In genomic region chr5:53153144-53153543, GRCm38 (mm10) we compare ENCODE assay signal across 24 mouse cellular contexts.
DNase-seq lines count a peak whose midpoint lies in the region; ATAC-seq and TF ChIP-seq lines count a peak whose summit lies in the region.
"Had no signal": no experiment of that assay in that cellular context is flagged by ENCODE, and none has a peak within 500 bp of the region (broad histone marks: within the 10 kb centered on the region; RNA-seq: fewer than 3 reads in every experiment).

No protein-coding gene starts in this region.

- H3K27me3 ChIP-seq in forebrain, postnatal 0 days (ENCODE audit: insufficient read depth, low read length): no peaks in the 10 kb centered on the region; the same call in 1 of the 2 replicates
- no peaks in the 10 kb centered on the region for H3K27me3 ChIP-seq in forebrain, embryonic 11.5 days (ENCODE audit: control insufficient read depth, insufficient read depth, low read length)
- H3K27me3 ChIP-seq in midbrain, embryonic 11.5 days (ENCODE audit: control insufficient read depth, insufficient read depth, low read length): peaks cover 4% of the 10 kb centered on the region; the same call in 1 of the 2 replicates
- H3K27me3 ChIP-seq: embryonic facial prominence, embryonic 13.5 days; limb, embryonic 12.5 days; liver, embryonic 13.5 days; neural tube, embryonic 13.5 days had no signal

- 30% methylated on average over 5 of the region's 5 CpGs for WGBS in forebrain, postnatal 0 days
- WGBS in forebrain, embryonic 11.5 days: 76% methylated on average over 5 of the region's 5 CpGs
- WGBS in midbrain, embryonic 11.5 days: 80% methylated on average over 5 of the region's 5 CpGs

- H3K27ac ChIP-seq in forebrain, postnatal 0 days (ENCODE audit: low read depth, low read length): peak overlapping the region; percentile 45; the same call in 1 of the 2 replicates
- H3K27ac ChIP-seq in forebrain, embryonic 11.5 days (ENCODE audit: low read depth, low read length): no peak overlapping the region
- H3K27ac ChIP-seq in ES-E14 (ENCODE audit: insufficient read depth, low read depth, low read length, poor library complexity, severe bottlenecking): no peak overlapping the region
- no peak overlapping the region for H3K27ac ChIP-seq in midbrain, embryonic 11.5 days (ENCODE audit: low read depth, low read length)
- H3K27ac ChIP-seq: embryonic facial prominence, embryonic 13.5 days; hindbrain, embryonic 10.5 days; hindbrain, postnatal 0 days; limb, embryonic 12.5 days; liver, embryonic 13.5 days; macrophage; neural tube, embryonic 13.5 days had no signal

- in situ Hi-C loops in ES-E14 (cut with MboI; ENCODE audit: low sequenced_read_pairs in 2 of 2, unreplicated experiment in 2 of 2): no loop called here

- H3K4me1 ChIP-seq in forebrain, postnatal 0 days (ENCODE audit: insufficient read depth): 0 out of 2 replicates have a peak, but pooled peaks cover 25% of the 10 kb centered on the region
- H3K4me1 ChIP-seq in forebrain, embryonic 11.5 days (replicated peaks; ENCODE audit: control insufficient read depth, insufficient read depth, low read length): no peaks in the 10 kb centered on the region
- H3K4me1 ChIP-seq in ES-E14 (ENCODE audit: control insufficient read depth in 2 of 2, insufficient read depth in 2 of 2, low read length in 2 of 2, poor library complexity in 1 of 2): no peaks in the 10 kb centered on the region
- H3K4me1 ChIP-seq in midbrain, embryonic 11.5 days (ENCODE audit: control insufficient read depth, insufficient read depth, low read length): peaks cover 4% of the 10 kb centered on the region; the same call in 1 of the 2 replicates
- H3K4me1 ChIP-seq: liver, embryonic 13.5 days had no signal

- no peak overlapping the region for H3K4me2 ChIP-seq in forebrain, postnatal 0 days (ENCODE audit: low read depth)
- H3K4me2 ChIP-seq in forebrain, embryonic 11.5 days (ENCODE audit: low read depth, low read length, severe bottlenecking): no peak overlapping the region
- H3K4me2 ChIP-seq in midbrain, embryonic 11.5 days: no peak overlapping the region
- H3K4me2 ChIP-seq: embryonic facial prominence, embryonic 13.5 days; limb, embryonic 12.5 days; liver, embryonic 13.5 days; lung, embryonic 14.5 days; neural tube, embryonic 13.5 days had no signal

- ATAC-seq in forebrain, postnatal 0 days: no peak
- no peak for ATAC-seq in forebrain, embryonic 11.5 days (replicated peaks; ENCODE audit: low FRiP score)
- ATAC-seq in hematopoietic stem cell, adult 5-6 weeks (replicated peaks in 1 of 2; ENCODE audit: insufficient read depth in 1 of 2, low FRiP score in 2 of 2, low TSS enrichment in 1 of 2, low read depth in 1 of 2, poor library complexity in 2 of 2, severe bottlenecking in 2 of 2): peak; percentile 47 to 70; a peak in 3 of 4 replicates
- no peak for ATAC-seq in midbrain, embryonic 11.5 days (ENCODE audit: low FRiP score)
- ATAC-seq: CD4-positive, CD25-positive, alpha-beta regulatory T cell, adult 4 months; hindbrain, postnatal 0 days had no signal

- no peaks in the 10 kb centered on the region for H3K36me3 ChIP-seq in forebrain, postnatal 0 days (ENCODE audit: insufficient read depth)
- H3K36me3 ChIP-seq in forebrain, embryonic 11.5 days (ENCODE audit: control insufficient read depth, insufficient read depth, low read length): no peaks in the 10 kb centered on the region
- H3K36me3 ChIP-seq in ES-E14 (ENCODE audit: control insufficient read depth, insufficient read depth, low read length, poor library complexity, severe bottlenecking): no peaks in the 10 kb centered on the region
- no peaks in the 10 kb centered on the region for H3K36me3 ChIP-seq in midbrain, embryonic 11.5 days (ENCODE audit: control insufficient read depth, insufficient read depth, low read length)
- H3K36me3 ChIP-seq: embryonic facial prominence, embryonic 13.5 days; hindbrain, embryonic 10.5 days; limb, embryonic 12.5 days; liver, embryonic 13.5 days; neural tube, embryonic 13.5 days had no signal

- no peaks in the 10 kb centered on the region for H3K9me3 ChIP-seq in forebrain, postnatal 0 days (ENCODE audit: low read length)
- no peaks in the 10 kb centered on the region for H3K9me3 ChIP-seq in forebrain, embryonic 11.5 days (ENCODE audit: control insufficient read depth, low read length)
- no peaks in the 10 kb centered on the region for H3K9me3 ChIP-seq in ES-E14 (ENCODE audit: control insufficient read depth, insufficient read depth, low read depth, low read length)
- H3K9me3 ChIP-seq in midbrain, embryonic 11.5 days (ENCODE audit: control insufficient read depth, low read length): no peaks in the 10 kb centered on the region
- H3K9me3 ChIP-seq: embryonic facial prominence, embryonic 13.5 days; hindbrain, embryonic 10.5 days; limb, embryonic 12.5 days; liver, embryonic 13.5 days; neural tube, embryonic 13.5 days had no signal

- TF ChIP-seq CTCF in forebrain, postnatal 0 days (IDR thresholded peaks at IDR 0.05; ENCODE audit: low read depth): no peak

- DNase-seq in forebrain, postnatal 0 days: no peak
- no peak for DNase-seq in forebrain, embryonic 11.5 days (ENCODE audit: low spot score)
- DNase-seq in ES-E14 (ENCODE audit: low read depth, low spot score): no peak
- peak; percentile 15 to 38 for DNase-seq in thymus, postnatal 36 days
- DNase-seq in kidney, adult 9 months: no peak
- no peak for DNase-seq in midbrain, embryonic 11.5 days (ENCODE audit: low spot score, missing footprints)
- DNase-seq in lung, postnatal 36 days: no peak
- DNase-seq: adrenal gland, adult 2 months; cerebellum, adult 9-11 months; gastrocnemius, postnatal 25 days; kidney, adult 11 months; kidney, postnatal 25 days; liver, embryonic 13.5 days; lung, embryonic 14.5 days; midbrain, embryonic 14.5 days; right cerebral cortex, adult 18-20 months had no signal

- no peak overlapping the region for H3K9ac ChIP-seq in forebrain, postnatal 0 days
- H3K9ac ChIP-seq in forebrain, embryonic 11.5 days (ENCODE audit: low read length): no peak overlapping the region
- no peak overlapping the region for H3K9ac ChIP-seq in ES-E14 (ENCODE audit: insufficient read depth, low read depth, low read length, poor library complexity, severe bottlenecking)
- H3K9ac ChIP-seq in midbrain, embryonic 11.5 days (ENCODE audit: low read length): no peak overlapping the region
- H3K9ac ChIP-seq: embryonic facial prominence, embryonic 13.5 days; limb, embryonic 12.5 days; liver, embryonic 13.5 days; lung, embryonic 14.5 days; neural tube, embryonic 13.5 days had no signal

- no peak overlapping the region for H3K4me3 ChIP-seq in forebrain, postnatal 0 days (ENCODE audit: low read depth, low read length)
- H3K4me3 ChIP-seq in forebrain, embryonic 11.5 days (ENCODE audit: low read depth, low read length): no peak overlapping the region
- no peak overlapping the region for H3K4me3 ChIP-seq in ES-E14 (ENCODE audit: insufficient read depth in 1 of 2, low read depth in 1 of 2, low read length in 2 of 2, poor library complexity in 1 of 2, severe bottlenecking in 1 of 2)
- no peak overlapping the region for H3K4me3 ChIP-seq in midbrain, embryonic 11.5 days (ENCODE audit: low read depth, low read length)
- H3K4me3 ChIP-seq: embryonic facial prominence, embryonic 13.5 days; hindbrain, embryonic 10.5 days; limb, embryonic 12.5 days; liver, embryonic 13.5 days; neural tube, embryonic 13.5 days had no signal

TF ChIP-seq in ES-E14, 5 proteins besides CTCF, POLR2A, EP300 and RAD21:
- no peak for TF ChIP-seq HCFC1 (IDR thresholded peaks at IDR 0.05; ENCODE audit: borderline replicate concordance, insufficient read depth, low read length)
- no peak for TF ChIP-seq ZC3H11A (IDR thresholded peaks at IDR 0.05; ENCODE audit: borderline replicate concordance, low read depth, low read length)
- no peak for TF ChIP-seq MAFK (IDR thresholded peaks at IDR 0.05; ENCODE audit: insufficient read depth, low read depth, low read length)
- 0 out of 2 replicates have a peak, but pooled peaks have one; percentile 22 for TF ChIP-seq ZNF384 (IDR thresholded peaks at IDR 0.05; ENCODE audit: low read depth, low read length)
- no peak for TF ChIP-seq CHD2 (IDR thresholded peaks at IDR 0.05; ENCODE audit: low read depth, low read length)

Comparison
In these comparisons a context has a peak if more than half of its experiments do, and no peak if none do; other contexts are left out.
1. ATAC-seq: peak in hematopoietic stem cell, adult 5-6 weeks (2 of 2); none in forebrain, postnatal 0 days (single experiment), forebrain, embryonic 11.5 days (single experiment) and midbrain, embryonic 11.5 days (single experiment).
2. DNase-seq: peak in thymus, postnatal 36 days (2 of 2); none in forebrain, postnatal 0 days (single experiment), forebrain, embryonic 11.5 days (single experiment), ES-E14 (single experiment), kidney, adult 9 months (single experiment), midbrain, embryonic 11.5 days (single experiment) and lung, postnatal 36 days (single experiment).